Mouse (Mus musculus) adrenal gland, adult (tissue): ENCODE measurements around the gene Zfp831.

Source experiments
- DNase-seq, 2 experiments: peaks; one replicate each; pipeline ENCODE4 v3.0.0; 2022 to 2023; ENCODE audit warnings: low spot score in 1 of 2; ENCODE audit not compliant: inconsistent age in 2 of 2

The Zfp831 gene

DNA sequence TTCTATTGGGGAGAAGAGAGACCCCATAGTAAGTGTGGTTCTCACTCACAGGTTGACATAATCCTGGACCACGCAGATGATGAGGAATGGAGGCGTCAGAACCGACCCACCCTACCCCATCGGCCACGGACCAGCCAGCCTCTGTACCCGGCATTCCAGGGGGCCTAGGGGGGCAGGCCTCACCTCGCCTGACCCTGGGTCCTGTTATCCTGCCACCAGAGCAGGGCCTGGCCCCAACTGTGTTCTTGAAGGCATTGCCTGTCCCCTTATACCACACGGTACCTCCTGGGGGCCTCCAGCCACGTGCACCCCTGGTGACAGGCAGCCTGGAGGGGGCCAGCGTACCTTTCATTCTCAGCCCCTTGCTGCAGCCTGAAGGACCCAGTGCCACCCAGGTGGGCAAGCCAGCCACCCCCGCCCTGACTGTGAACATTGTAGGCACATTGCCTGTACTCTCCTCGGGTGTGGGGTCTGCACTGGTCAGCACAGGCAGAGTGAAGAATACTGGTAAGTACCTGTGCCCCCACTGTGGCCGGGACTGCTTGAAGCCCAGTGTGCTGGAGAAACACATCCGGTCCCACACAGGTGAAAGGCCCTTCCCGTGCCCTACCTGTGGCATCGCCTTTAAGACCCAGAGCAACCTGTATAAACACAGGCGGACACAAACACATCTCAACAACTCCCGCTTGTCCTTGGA lies at the start of gene Zfp831:
Zfp831 (plus strand) TSS at position 87 of the 697 bp plus-strand sequence.
- DNase-seq: no peak

GRCm38 (mm10) chr2:174594965-174595364 lies 48.4 kb upstream of the Zfp831 start:
- DNase-seq: peak in 1 of 2 experiments; percentile 35

DNA sequence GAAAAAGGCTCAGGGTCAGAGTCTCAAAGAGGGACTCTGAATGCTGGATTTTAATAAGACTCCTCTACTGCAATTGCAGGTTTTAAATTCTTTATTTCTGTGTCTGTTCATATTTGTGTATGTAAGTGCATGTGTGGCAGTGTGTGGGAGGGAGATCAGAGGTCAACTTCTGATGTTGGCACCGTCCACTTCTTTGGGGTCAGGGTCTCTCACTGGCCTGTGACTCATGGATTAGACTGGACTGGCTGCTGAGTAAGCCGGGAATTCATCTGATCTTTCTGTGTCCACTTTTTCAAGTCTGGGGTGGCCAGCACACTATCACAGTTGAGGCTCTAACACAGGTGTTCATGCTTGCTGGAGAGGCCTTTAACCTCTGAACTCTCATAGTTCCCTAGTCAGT lies 47.7 kb upstream of the Zfp831 start:
- peak; percentile 45 to 83 for DNase-seq

- no peak for DNase-seq
These were observed 46.9 kb upstream of the Zfp831 start for GRCm38 (mm10) chr2:174596457-174596856.

DNA sequence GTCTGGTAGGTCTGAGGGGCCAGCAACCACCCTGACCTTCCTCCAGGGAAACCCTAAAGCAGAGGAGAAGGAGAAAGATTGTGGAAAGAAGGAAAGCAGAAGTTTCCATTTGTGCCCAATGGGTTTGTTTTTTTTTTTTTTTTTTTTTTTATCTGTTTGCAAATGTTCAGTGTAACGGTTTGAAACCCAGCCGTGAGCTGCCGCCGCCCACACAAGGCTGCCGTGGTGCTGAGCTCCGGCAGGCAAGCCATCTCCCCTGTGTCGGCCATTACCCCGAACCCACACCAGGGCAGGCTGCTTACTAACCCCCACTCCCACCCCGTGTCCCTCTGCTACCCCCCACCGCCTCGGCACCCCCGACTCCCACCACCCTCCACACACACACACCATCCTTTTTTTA lies 44.9 kb upstream of the Zfp831 start:
- DNase-seq: no peak

- peak in 1 of 2 experiments; percentile 51 for DNase-seq
These were observed 44.2 kb upstream of the Zfp831 start for GRCm38 (mm10) chr2:174599071-174599635.

DNA sequence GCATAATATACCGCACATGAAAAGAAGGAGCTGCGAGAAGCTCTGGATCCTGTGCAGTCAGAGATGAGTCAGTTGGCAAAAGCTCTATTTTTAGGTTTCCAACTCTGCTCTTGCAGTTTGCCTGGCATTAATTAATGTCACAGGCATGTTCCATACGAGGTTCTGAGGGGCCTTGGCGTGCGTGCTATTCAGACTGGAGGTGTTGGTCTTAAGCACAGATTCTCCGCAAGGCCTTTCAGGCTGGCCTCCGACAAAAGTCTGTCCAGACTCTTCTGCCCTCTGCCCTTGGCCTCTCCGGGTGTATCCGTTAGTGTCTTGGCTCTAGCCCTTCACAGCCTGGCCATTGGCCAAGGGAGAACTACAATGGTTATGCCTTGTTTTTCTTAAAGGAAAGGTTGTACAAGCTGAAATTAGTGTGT lies 43.5 kb upstream of the Zfp831 start:
- peak; percentile 78 to 93 for DNase-seq

GRCm38 (mm10) chr2:174601938-174602685 lies 41.2 kb upstream of the Zfp831 start:
- DNase-seq: no peak

GRCm38 (mm10) chr2:174603321-174603720 lies 40.0 kb upstream of the Zfp831 start:
- DNase-seq: no peak

DNA sequence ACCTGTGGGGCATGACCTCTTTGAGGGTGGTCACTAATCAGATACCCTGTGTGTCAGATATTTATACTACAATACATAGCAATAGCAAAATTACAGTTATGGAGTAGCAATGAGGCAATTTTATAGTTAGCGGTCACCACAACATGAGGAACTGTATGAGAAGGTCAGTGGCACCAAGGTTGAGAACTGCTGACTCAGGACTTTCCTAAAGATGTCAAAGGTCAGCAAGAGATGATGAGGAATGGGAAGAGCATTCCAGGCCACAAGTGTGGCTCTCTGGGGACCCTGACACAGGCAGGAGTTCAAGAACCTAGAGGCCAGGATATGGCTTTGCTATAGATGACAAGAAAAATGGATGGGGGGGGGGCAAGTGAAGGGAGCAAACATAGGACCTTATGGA lies 38.3 kb upstream of the Zfp831 start:
- DNase-seq: no peak

- DNase-seq: peak in 1 of 2 experiments; percentile 38
These were observed 37.8 kb upstream of the Zfp831 start for GRCm38 (mm10) chr2:174605442-174606087.

GRCm38 (mm10) chr2:174606376-174606775 lies 37.0 kb upstream of the Zfp831 start:
- DNase-seq: no peak

DNA sequence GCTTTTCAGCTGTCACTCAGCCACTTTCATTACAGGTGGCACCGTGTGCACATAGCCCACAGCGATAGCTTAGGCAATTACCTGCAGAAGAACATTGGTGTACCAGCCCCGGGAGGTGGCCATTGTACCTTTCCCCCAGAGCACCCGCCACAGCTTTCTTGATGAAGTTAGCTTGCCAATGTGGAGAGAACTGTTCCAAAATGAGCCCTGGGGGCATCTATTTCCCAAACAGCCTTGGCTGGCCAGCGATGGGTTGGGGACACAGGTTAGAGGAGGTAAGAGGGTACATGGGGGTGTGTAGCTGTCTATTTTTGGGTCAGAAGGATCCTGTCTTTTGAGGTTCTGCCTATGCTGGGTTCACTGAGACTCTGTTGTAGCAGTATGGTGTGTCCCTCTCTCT lies 33.4 kb upstream of the Zfp831 start:
- peak in 1 of 2 experiments; percentile 62 for DNase-seq

DNA sequence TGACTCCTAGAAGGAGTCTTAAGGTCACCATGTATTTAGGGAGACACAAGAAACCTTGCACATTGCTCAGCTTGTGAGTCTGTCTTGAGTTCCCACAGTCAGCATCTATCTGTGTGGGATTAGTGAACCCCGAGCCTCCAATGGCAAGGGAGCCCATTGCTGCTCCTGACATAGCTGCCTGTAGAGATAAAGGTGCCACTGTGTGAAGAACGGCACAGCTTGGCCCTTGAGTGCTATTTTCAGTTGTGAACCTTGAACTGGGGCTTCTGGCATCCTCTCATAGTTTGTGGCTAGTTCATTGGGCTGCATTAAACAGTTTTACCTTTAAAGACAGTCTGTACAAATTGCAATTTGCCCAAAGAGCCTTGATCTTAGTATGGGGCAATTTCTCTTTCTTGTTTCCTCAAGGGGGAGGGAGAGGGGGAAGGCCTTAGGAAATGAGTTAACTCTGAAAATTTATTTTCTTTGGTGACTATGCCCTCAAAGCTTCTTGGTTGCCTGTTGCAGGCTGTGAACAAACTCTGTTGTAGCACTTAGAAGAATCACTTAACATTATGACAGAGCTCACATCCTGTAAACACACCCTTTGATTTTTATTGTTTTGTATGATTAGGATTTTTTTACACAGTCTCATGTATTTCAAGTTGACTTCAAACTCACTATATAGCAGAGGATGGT lies 30.8 kb upstream of the Zfp831 start:
- DNase-seq: peak in 1 of 2 experiments; percentile 79

DNA sequence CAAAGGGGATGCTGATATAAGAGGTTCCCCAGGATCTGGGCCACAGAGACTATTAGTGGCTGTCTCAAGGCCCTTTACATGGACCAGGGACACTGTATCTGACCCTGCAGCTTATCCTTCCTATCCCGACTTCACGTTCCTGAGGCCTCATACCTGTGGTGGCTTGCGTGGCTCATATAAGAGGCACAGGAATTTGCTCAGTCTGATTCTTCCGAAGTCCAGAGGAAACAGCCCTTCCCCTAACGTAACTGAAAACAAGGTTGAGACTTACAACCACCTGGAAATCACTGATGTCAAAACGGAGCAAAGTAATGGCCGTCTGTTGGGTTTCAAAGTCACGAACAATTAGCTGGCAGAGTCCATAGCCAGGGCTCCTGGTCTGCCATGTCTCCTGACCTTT lies 30.1 kb upstream of the Zfp831 start:
- DNase-seq: no peak

- no peak for DNase-seq
These were observed 29.4 kb upstream of the Zfp831 start for GRCm38 (mm10) chr2:174613921-174614441.

DNA sequence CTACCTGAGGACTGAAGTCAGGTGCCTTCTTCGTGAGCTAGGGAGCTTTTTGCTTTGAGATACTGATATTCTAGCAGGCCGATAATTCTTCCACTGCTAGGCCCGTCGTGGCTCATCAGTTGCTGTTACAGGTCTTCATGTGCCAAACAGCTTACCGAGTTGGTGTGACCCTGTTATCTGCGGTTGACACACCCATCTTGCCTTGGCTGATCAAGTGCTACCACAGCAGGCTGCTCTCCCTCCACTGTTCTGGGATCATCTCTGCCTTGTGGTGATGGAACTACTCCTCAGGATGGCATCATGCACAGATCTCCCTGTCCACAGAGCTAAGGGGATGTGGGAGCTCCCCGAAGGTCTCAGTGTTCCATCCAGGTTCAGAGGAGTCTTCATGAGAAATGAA lies 21.5 kb upstream of the Zfp831 start:
- DNase-seq: no peak

GRCm38 (mm10) chr2:174624430-174624829 lies 18.9 kb upstream of the Zfp831 start:
- DNase-seq: no peak

- no peak for DNase-seq
These were observed 16.3 kb upstream of the Zfp831 start for GRCm38 (mm10) chr2:174627021-174627420.

DNA sequence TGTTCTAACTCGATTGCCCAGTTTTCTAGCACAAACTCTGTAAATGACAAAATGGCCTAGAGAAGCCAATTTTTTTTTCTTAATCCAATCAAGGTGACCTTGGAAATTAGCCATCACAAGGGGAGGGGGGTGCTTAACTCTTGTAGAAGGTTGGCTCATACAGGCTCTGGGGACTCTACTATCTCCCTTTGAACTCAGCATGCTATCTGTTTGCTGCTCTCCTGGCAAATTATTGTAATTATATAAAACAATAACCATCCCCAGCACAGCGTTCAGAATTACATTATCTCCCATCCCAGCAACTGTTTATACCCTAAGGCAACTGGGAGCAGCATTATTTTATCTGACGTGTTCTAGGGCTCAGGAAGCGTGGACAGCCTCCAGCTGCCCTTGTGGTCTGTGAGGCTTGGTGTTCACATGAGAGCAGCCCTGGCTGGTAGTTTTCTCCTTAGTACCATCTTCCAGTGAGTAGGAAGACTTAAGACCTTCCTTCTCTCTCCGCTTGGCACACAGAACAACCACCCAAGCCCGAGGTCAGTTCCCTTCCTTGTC lies 14.0 kb upstream of the Zfp831 start:
- peak; percentile 33 to 62 for DNase-seq
